Mouse (Mus musculus): ENCODE measurements around the gene Atp23. TPM values are rescaled to one million over a fixed set of nuclear protein-coding genes. Genes with fewer than 3 reads are reported as not detected.
A peak's percentile ranks its signal among the peaks of the same experiment; 100 is the strongest.

Atp23 gene
- polyA plus RNA-seq, 1 experiment: 6.3 TPM

DNA sequence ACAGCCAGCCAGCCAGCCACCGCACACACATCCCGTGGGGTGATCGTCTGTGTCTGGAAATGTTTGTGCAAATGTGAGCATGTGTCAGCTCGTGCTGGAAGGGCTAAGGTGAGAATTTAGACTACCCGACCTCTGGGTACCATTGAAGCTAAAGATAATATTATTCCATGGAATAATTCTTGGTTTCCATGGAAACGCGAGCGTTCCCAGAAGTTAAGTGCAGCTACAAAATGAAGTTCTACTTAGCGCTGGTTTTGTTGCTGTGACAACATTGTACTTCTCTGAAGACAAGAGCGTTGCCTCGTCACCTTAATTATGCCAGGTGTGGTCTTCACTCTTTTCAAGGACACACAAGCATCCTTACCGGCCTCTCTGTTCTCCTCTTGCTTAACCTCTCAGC is 39.0 kb downstream of the Atp23 start:
- TF ChIP-seq POLR2A (IDR thresholded peaks at IDR 0.05; ENCODE audit: low read depth, low read length): no peak
- TF ChIP-seq CTCF (IDR thresholded peaks at IDR 0.05; ENCODE audit: extremely low read depth, insufficient read length, insufficient replicate concordance, low read depth, low read length): no peak
- WGBS: 75% methylated on average over 12 of the region's 12 CpGs
- Histone ChIP-seq H3K36me3 (ENCODE audit: control insufficient read depth, insufficient read depth, low read length) (no peaks in the 10 kb centered on the region), H3K27me3 (ENCODE audit: control insufficient read depth, insufficient read depth, low read length) (no peaks in the 10 kb centered on the region), H3K4me3 (ENCODE audit: low read depth, low read length) (no peak overlapping the region), H3K27ac (ENCODE audit: insufficient read depth, low read depth, low read length) (no peak overlapping the region), H3K4me1 (ENCODE audit: control insufficient read depth, insufficient read depth, insufficient read length, low read length) (no peaks in the 10 kb centered on the region)

DNA sequence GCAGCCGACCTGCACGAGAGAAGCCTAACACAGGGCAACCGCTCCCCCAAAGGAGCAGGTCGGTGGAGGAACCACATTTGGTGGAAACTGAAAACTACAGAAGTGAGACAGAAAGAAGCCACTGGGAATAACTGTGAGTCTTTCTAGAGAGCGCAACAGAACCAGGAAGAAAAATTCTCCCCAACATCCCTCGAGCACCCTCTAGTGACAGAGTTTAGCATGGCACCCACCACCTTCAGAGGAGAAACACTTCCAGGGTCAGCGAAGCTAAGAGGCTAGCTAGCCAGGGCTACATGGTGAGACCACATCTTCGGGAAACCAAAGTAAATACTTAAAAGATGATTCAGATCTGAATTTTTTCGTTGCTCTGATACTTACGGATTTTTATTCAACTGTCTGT is 47.9 kb downstream of the Atp23 start:
- H3K27ac ChIP-seq (ENCODE audit: insufficient read depth, low read depth, low read length): no peak overlapping the region
- H3K36me3 ChIP-seq (ENCODE audit: control insufficient read depth, insufficient read depth, low read length): no peaks in the 10 kb centered on the region
- WGBS: 78% methylated on average over 10 of the region's 10 CpGs
- H3K4me1 ChIP-seq (ENCODE audit: control insufficient read depth, insufficient read depth, insufficient read length, low read length): no peaks in the 10 kb centered on the region
- no peak overlapping the region for H3K4me3 ChIP-seq (ENCODE audit: low read depth, low read length)
- no peaks in the 10 kb centered on the region for H3K27me3 ChIP-seq (ENCODE audit: control insufficient read depth, insufficient read depth, low read length)
- TF ChIP-seq POLR2A (IDR thresholded peaks at IDR 0.05; ENCODE audit: low read depth, low read length): no peak
- TF ChIP-seq CTCF (IDR thresholded peaks at IDR 0.05; ENCODE audit: extremely low read depth, insufficient read length, insufficient replicate concordance, low read depth, low read length): peak; percentile 42; the same call in 1 of the 2 replicates

DNA sequence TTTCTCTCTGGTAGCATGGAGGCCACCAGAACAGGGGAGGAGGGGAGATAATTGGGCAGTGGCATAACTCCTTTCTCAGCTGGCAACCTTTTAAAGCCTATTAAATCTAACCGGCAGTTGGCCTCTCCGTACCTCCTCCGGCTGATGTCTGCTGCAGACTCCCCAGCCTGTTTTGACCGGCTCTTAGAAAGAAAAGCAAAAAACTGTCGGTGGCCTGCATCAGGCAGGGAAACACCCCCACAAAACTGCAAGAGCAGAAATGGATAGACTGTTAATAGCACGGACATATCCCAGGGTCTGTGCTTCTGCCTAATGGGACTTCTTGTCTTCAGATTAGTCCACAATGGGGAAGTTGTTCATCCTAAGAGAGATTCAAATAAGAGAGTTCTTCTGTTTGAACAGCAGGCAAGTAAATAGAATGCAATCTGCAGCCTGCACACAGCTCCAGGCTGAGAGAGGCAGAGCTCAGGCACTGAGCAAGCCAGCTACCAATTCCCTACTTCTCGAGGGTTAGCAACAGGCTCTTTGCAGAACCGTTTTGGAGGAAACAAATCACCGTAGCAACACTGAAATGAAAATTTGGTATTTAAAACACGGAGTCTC is 55.7 kb downstream of the Atp23 start:
- Histone ChIP-seq H3K27ac (ENCODE audit: insufficient read depth, low read depth, low read length) (no peak overlapping the region), H3K36me3 (ENCODE audit: control insufficient read depth, insufficient read depth, low read length) (no peaks in the 10 kb centered on the region), H3K4me3 (ENCODE audit: low read depth, low read length) (no peak overlapping the region), H3K4me1 (ENCODE audit: control insufficient read depth, insufficient read depth, insufficient read length, low read length) (no peaks in the 10 kb centered on the region), H3K27me3 (ENCODE audit: control insufficient read depth, insufficient read depth, low read length) (no peaks in the 10 kb centered on the region)
- TF ChIP-seq POLR2A (IDR thresholded peaks at IDR 0.05; ENCODE audit: low read depth, low read length) (no peak), CTCF (IDR thresholded peaks at IDR 0.05; ENCODE audit: extremely low read depth, insufficient read length, insufficient replicate concordance, low read depth, low read length) (no peak)
- WGBS: 33% methylated on average over 10 of the region's 10 CpGs

DNA sequence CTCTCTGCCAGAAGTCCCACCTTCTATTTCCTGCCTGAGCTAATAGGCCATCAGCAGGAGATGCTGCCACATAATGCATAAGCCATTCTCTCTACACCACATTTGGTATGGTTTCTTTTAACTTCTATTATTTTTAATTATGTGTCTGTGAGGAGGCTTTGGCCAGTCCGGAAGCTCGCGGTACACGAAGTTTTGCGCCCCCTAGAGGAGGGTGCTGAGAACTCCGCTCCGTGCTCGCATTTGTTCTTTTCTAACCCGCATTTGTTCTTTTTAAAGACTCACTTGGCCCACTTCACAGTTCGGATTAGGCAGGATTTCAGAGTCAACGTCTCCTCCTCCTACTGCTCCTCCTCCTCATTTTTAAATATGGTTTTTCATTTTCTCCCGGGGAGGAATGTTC is 56.5 kb downstream of the Atp23 start:
- Histone ChIP-seq H3K27ac (ENCODE audit: insufficient read depth, low read depth, low read length) (no peak overlapping the region), H3K4me3 (ENCODE audit: low read depth, low read length) (no peak overlapping the region), H3K4me1 (ENCODE audit: control insufficient read depth, insufficient read depth, insufficient read length, low read length) (no peaks in the 10 kb centered on the region), H3K36me3 (ENCODE audit: control insufficient read depth, insufficient read depth, low read length) (no peaks in the 10 kb centered on the region), H3K27me3 (ENCODE audit: control insufficient read depth, insufficient read depth, low read length) (no peaks in the 10 kb centered on the region)
- TF ChIP-seq POLR2A (IDR thresholded peaks at IDR 0.05; ENCODE audit: low read depth, low read length) (no peak), CTCF (IDR thresholded peaks at IDR 0.05; ENCODE audit: extremely low read depth, insufficient read length, insufficient replicate concordance, low read depth, low read length) (peak; percentile 42; the same call in 1 of the 2 replicates)
- WGBS: 37% methylated on average over 12 of the region's 12 CpGs

DNA sequence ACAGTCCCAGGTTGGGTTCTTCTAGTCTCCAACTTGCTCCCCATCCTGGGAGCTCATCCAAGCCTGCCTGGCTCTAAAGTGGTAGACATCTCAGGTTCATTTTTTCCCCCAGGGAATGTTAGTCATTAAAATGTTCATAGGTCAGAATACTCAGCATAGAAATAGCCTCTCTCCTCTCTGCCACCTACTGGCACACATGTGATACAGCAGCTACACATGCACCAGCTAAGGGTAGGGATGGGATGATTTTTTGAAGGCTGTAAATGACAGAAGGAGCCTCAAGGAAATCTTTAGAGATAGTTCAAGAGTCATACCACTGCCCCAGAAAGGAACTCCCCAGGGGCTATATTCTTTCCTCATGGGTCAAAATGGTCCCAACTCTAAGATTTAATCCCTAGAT is 60.9 kb downstream of the Atp23 start:
- TF ChIP-seq POLR2A (IDR thresholded peaks at IDR 0.05; ENCODE audit: low read depth, low read length): no peak
- TF ChIP-seq CTCF (IDR thresholded peaks at IDR 0.05; ENCODE audit: extremely low read depth, insufficient read length, insufficient replicate concordance, low read depth, low read length): no peak
- H3K36me3 ChIP-seq (ENCODE audit: control insufficient read depth, insufficient read depth, low read length): no peaks in the 10 kb centered on the region
- H3K4me1 ChIP-seq (ENCODE audit: control insufficient read depth, insufficient read depth, insufficient read length, low read length): no peaks in the 10 kb centered on the region
- no peak overlapping the region for H3K4me3 ChIP-seq (ENCODE audit: low read depth, low read length)
- H3K27me3 ChIP-seq (ENCODE audit: control insufficient read depth, insufficient read depth, low read length): no peaks in the 10 kb centered on the region
- H3K27ac ChIP-seq (ENCODE audit: insufficient read depth, low read depth, low read length): no peak overlapping the region

DNA sequence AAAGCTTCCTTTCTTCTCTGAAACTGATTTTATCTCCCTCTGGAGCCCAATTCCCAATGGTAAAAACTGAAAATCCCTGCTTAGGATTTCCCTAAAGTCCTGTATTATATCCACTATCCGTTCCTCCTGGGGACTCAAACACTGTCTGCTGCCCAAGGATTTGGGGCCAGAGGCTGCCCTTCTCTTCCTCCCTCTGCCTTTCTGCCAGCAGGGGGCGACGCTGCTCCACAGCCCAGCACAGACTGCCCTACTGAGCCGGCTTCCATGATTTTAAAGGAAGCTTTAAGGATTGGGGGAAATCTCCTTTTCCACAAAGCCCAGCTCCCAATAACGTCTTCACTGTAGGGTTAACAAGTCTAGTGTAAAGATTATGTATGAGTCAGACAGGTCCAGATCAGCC is 68.1 kb downstream of the Atp23 start:
- WGBS: 42% methylated on average over 5 of the region's 5 CpGs
- Histone ChIP-seq H3K36me3 (ENCODE audit: control insufficient read depth, insufficient read depth, low read length) (no peaks in the 10 kb centered on the region), H3K4me3 (ENCODE audit: low read depth, low read length) (no peak overlapping the region), H3K27me3 (ENCODE audit: control insufficient read depth, insufficient read depth, low read length) (no peaks in the 10 kb centered on the region), H3K27ac (ENCODE audit: insufficient read depth, low read depth, low read length) (no peak overlapping the region), H3K4me1 (ENCODE audit: control insufficient read depth, insufficient read depth, insufficient read length, low read length) (no peaks in the 10 kb centered on the region)
- TF ChIP-seq CTCF (IDR thresholded peaks at IDR 0.05; ENCODE audit: extremely low read depth, insufficient read length, insufficient replicate concordance, low read depth, low read length) (peak; percentile 51; the same call in 1 of the 2 replicates), POLR2A (IDR thresholded peaks at IDR 0.05; ENCODE audit: low read depth, low read length) (no peak)

DNA sequence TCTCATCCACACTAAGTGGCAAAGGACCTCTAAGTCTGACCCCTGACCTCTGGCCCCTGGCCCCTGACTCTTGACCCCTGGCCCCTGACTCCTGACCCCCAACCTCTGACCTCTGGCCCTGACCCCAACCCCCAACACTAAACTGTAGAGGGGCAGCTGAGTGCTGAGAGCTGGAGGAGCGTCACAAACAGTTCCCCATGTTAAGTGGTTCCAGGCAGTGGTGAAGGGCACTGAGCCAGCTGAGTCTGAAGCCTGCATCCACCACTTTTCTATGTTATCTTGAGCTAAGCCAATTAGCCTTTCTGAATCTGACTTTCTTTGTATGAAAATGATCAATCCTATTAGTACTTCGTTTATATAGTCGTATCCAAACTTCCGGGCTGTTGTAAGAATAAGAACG is 69.8 kb downstream of the Atp23 start:
- H3K27me3 ChIP-seq (ENCODE audit: control insufficient read depth, insufficient read depth, low read length): no peaks in the 10 kb centered on the region
- 75% methylated on average over 5 of the region's 5 CpGs for WGBS
- TF ChIP-seq CTCF (IDR thresholded peaks at IDR 0.05; ENCODE audit: extremely low read depth, insufficient read length, insufficient replicate concordance, low read depth, low read length): no peak
- TF ChIP-seq POLR2A (IDR thresholded peaks at IDR 0.05; ENCODE audit: low read depth, low read length): no peak

More for the DNA sequence above, 69.8 kb downstream of the Atp23 start:
- H3K4me1 ChIP-seq (ENCODE audit: control insufficient read depth, insufficient read depth, insufficient read length, low read length): no peaks in the 10 kb centered on the region
- no peaks in the 10 kb centered on the region for H3K36me3 ChIP-seq (ENCODE audit: control insufficient read depth, insufficient read depth, low read length)
- no peak overlapping the region for H3K27ac ChIP-seq (ENCODE audit: insufficient read depth, low read depth, low read length)
- no peak overlapping the region for H3K4me3 ChIP-seq (ENCODE audit: low read depth, low read length)
